ENCODE assay signal across 29 mouse cellular contexts in genomic region chr5:24366426-24366825, GRCm38 (mm10). TPM values are rescaled to one million over a fixed set of nuclear protein-coding genes. Genes with fewer than 3 reads are reported as not detected.
DNase-seq lines count a peak whose midpoint lies in the region; ATAC-seq and TF ChIP-seq lines count a peak whose summit lies in the region.
"Had no signal": no experiment of that assay in that cellular context is flagged by ENCODE, and none has a peak within 500 bp of the region (broad histone marks: within the 10 kb centered on the region; RNA-seq: fewer than 3 reads in every experiment).

No protein-coding gene starts in this region.

- no peak for TF ChIP-seq CTCF in heart, adult 2 months (IDR thresholded peaks at IDR 0.05)
- TF ChIP-seq CTCF in lung, embryonic 14.5 days (IDR thresholded peaks at IDR 0.05; ENCODE audit: low read depth): no peak

- 62% methylated on average over 9 of the region's 9 CpGs for whole genome bisulfite sequencing in heart, adult 2 months
- 76% methylated on average over 9 of the region's 9 CpGs for WGBS in heart, embryonic 14.5 days
- 81% methylated on average over 9 of the region's 9 CpGs for WGBS in lung, embryonic 14.5 days
- 80% methylated on average over 9 of the region's 9 CpGs for WGBS in heart, embryonic 16.5 days

- H3K36me3 ChIP-seq in heart, adult 2 months (ENCODE audit: control insufficient read depth, insufficient read depth, low read length): no peaks in the 10 kb centered on the region
- H3K36me3 ChIP-seq in heart, embryonic 14.5 days (ENCODE audit: control insufficient read depth, insufficient read depth, low read length): 0 out of 2 replicates have a peak, but pooled peaks cover 19% of the 10 kb centered on the region
- no peaks in the 10 kb centered on the region for H3K36me3 ChIP-seq in lung, embryonic 14.5 days (ENCODE audit: insufficient read depth)
- H3K36me3 ChIP-seq in heart, embryonic 16.5 days (ENCODE audit: control insufficient read depth, insufficient read depth): no peaks in the 10 kb centered on the region
- H3K36me3 ChIP-seq: hindbrain, embryonic 10.5 days; limb, embryonic 12.5 days; liver, embryonic 15.5 days; midbrain, embryonic 10.5 days; midbrain, embryonic 15.5 days; neural tube, embryonic 15.5 days had no signal

- H3K4me1 ChIP-seq in heart, adult 2 months (ENCODE audit: control insufficient read depth, insufficient read depth, low read length): peaks cover 7% of the 10 kb centered on the region
- H3K4me1 ChIP-seq in heart, embryonic 14.5 days (ENCODE audit: control insufficient read depth in 2 of 2, insufficient read depth in 2 of 2, low read length in 2 of 2): peaks cover 12 to 17% of the 10 kb centered on the region in 2 experiments; a peak in 3 of 4 replicates
- H3K4me1 ChIP-seq in lung, embryonic 14.5 days (ENCODE audit: insufficient read depth): no peaks in the 10 kb centered on the region
- peaks cover 5% of the 10 kb centered on the region for H3K4me1 ChIP-seq in heart, embryonic 16.5 days (ENCODE audit: control insufficient read depth, insufficient read depth, low read length)
- H3K4me1 ChIP-seq: forebrain, embryonic 13.5 days; liver, embryonic 15.5 days; midbrain, embryonic 15.5 days; neural tube, embryonic 15.5 days had no signal

- peak overlapping the region; percentile 55 for H3K4me2 ChIP-seq in heart, embryonic 14.5 days (ENCODE audit: low read length)
- H3K4me2 ChIP-seq in lung, embryonic 14.5 days: peak overlapping the region; percentile 46; the same call in 1 of the 2 replicates
- H3K4me2 ChIP-seq in heart, embryonic 16.5 days (ENCODE audit: low read depth, low read length): peak overlapping the region; percentile 60
- H3K4me2 ChIP-seq: forebrain, embryonic 13.5 days; limb, embryonic 12.5 days; liver, embryonic 15.5 days; midbrain, embryonic 15.5 days; neural tube, embryonic 15.5 days had no signal

- TF ChIP-seq EP300 in heart, adult 2 months (IDR thresholded peaks at IDR 0.05; ENCODE audit: insufficient read depth, low read depth, low read length): no peak

- H3K9ac ChIP-seq in heart, adult 2 months (ENCODE audit: low read depth, low read length): no peak overlapping the region
- H3K9ac ChIP-seq in heart, embryonic 14.5 days (ENCODE audit: low read length): 0 out of 2 replicates have a peak overlapping the region, but pooled peaks have one; percentile 23
- H3K9ac ChIP-seq in lung, embryonic 14.5 days: no peak overlapping the region
- no peak overlapping the region for H3K9ac ChIP-seq in heart, embryonic 16.5 days (ENCODE audit: low read length)
- H3K9ac ChIP-seq: forebrain, embryonic 13.5 days; limb, embryonic 12.5 days; liver, embryonic 15.5 days; midbrain, embryonic 15.5 days; neural tube, embryonic 15.5 days had no signal

- H3K4me3 ChIP-seq in heart, adult 2 months: peak overlapping the region; percentile 77
- peak overlapping the region; percentile 20 to 43 for H3K4me3 ChIP-seq in heart, embryonic 14.5 days (ENCODE audit: control insufficient read depth in 1 of 2, insufficient read depth in 1 of 2, low read depth in 1 of 2, low read length in 2 of 2)
- H3K4me3 ChIP-seq in lung, embryonic 14.5 days (ENCODE audit: low read depth, low read length): no peak overlapping the region
- H3K4me3 ChIP-seq in heart, embryonic 16.5 days (ENCODE audit: low read length): peak overlapping the region; percentile 52
- H3K4me3 ChIP-seq: forebrain, embryonic 13.5 days; hindbrain, embryonic 10.5 days; limb, embryonic 12.5 days; liver, embryonic 15.5 days; midbrain, embryonic 10.5 days; midbrain, embryonic 15.5 days; neural tube, embryonic 15.5 days had no signal

- H3K27ac ChIP-seq in heart, adult 2 months: no peak overlapping the region; the same call in 1 of the 2 replicates
- H3K27ac ChIP-seq in heart, embryonic 14.5 days (replicated peaks in 1 of 2; ENCODE audit: control insufficient read depth in 1 of 2, insufficient read depth in 1 of 2, low read depth in 2 of 2, low read length in 2 of 2): no peak overlapping the region
- no peak overlapping the region for H3K27ac ChIP-seq in lung, embryonic 14.5 days (ENCODE audit: low read depth)
- H3K27ac ChIP-seq in heart, embryonic 16.5 days (ENCODE audit: low read length): no peak overlapping the region
- H3K27ac ChIP-seq: forebrain, embryonic 13.5 days; hindbrain, embryonic 10.5 days; limb, embryonic 12.5 days; liver, embryonic 15.5 days; midbrain, embryonic 15.5 days; neural tube, embryonic 15.5 days had no signal

- no peaks in the 10 kb centered on the region for H3K27me3 ChIP-seq in heart, adult 2 months (ENCODE audit: control insufficient read depth, insufficient read depth, low read length)
- H3K27me3 ChIP-seq in heart, embryonic 14.5 days (ENCODE audit: control insufficient read depth, insufficient read depth, low read length): no peaks in the 10 kb centered on the region
- H3K27me3 ChIP-seq in lung, embryonic 14.5 days (ENCODE audit: insufficient read depth, low read length): no peaks in the 10 kb centered on the region
- H3K27me3 ChIP-seq in heart, embryonic 16.5 days (ENCODE audit: control insufficient read depth, insufficient read depth, low read length): no peaks in the 10 kb centered on the region
- H3K27me3 ChIP-seq: forebrain, embryonic 13.5 days; midbrain, embryonic 15.5 days; neural tube, embryonic 15.5 days had no signal

- ATAC-seq in heart, embryonic 14.5 days (ENCODE audit: insufficient number of reproducible peaks, insufficient read depth, low FRiP score, low read depth): no peak
- no peak for ATAC-seq in lung, embryonic 14.5 days (ENCODE audit: insufficient read depth)
- no peak for ATAC-seq in heart, embryonic 16.5 days (replicated peaks; ENCODE audit: extremely low read depth, insufficient read depth, low FRiP score)
- ATAC-seq: forebrain, embryonic 13.5 days; intestine, postnatal 0 days; midbrain, embryonic 15.5 days; Patski had no signal

- no peaks in the 10 kb centered on the region for H3K79me2 ChIP-seq in heart, adult 2 months (replicated peaks; ENCODE audit: control insufficient read depth, insufficient read depth, low read length)

- no peak for TF ChIP-seq POLR2A in heart, adult 2 months (IDR thresholded peaks at IDR 0.05; ENCODE audit: insufficient read depth, low read depth, low read length)

- intact Hi-C loops in heart, adult 2 months (cut with DNase I): no loop called here

- DNase-seq in heart, adult 2 months: no peak
- no peak for DNase-seq in heart, adult 18-20 months
- DNase-seq in heart, postnatal 4 days: no peak
- DNase-seq in lung, embryonic 14.5 days: no peak
- DNase-seq in lung, adult 18-20 months: no peak
- DNase-seq in left cerebral cortex, adult 9 months (ENCODE audit: low spot score in 2 of 2): no peak
- DNase-seq: cerebellum, adult 11 months; cerebellum, adult 9-10 months; cerebellum, postnatal 36 days; gastrocnemius, postnatal 36 days; kidney, adult 9 months; kidney, postnatal 25 days; retina, postnatal 1 day; right cerebral cortex, postnatal 14 days; thymus, postnatal 14 days had no signal

- H3K9me3 ChIP-seq in heart, embryonic 14.5 days (ENCODE audit: control insufficient read depth, low read length): no peaks in the 10 kb centered on the region
- no peaks in the 10 kb centered on the region for H3K9me3 ChIP-seq in lung, embryonic 14.5 days (ENCODE audit: low read depth, low read length)
- no peaks in the 10 kb centered on the region for H3K9me3 ChIP-seq in heart, embryonic 16.5 days (replicated peaks; ENCODE audit: control insufficient read depth, low read length)
- H3K9me3 ChIP-seq: forebrain, embryonic 13.5 days; hindbrain, embryonic 10.5 days; limb, embryonic 12.5 days; liver, embryonic 15.5 days; midbrain, embryonic 10.5 days; midbrain, embryonic 15.5 days; neural tube, embryonic 15.5 days had no signal

RNA-seq across cellular contexts. Expression of gene Nos3, which starts 1.8 kb away (rescaled TPM):
- 10 to 100 TPM; 23.5 to 24.4 TPM for total RNA-seq in heart, adult 2 months (2021)
- 26.3 and 30.7 TPM in 2 replicates for polyA plus RNA-seq in heart, adult 2 months (2012; rRNA removed)
- total RNA-seq in heart, adult 18-20 months (2021): 10 to 100 TPM; 21.8 to 22.6 TPM
- 27.7 and 28.2 TPM in 2 replicates for polyA plus RNA-seq in heart, embryonic 14.5 days (2014; fragmentation: Nextera tagmentation; extraction: Ambion mirVana)
- total RNA-seq in heart, postnatal 4 days (2021): 10 to 100 TPM; 39.5 to 40.6 TPM
- polyA plus RNA-seq in lung, embryonic 14.5 days (2014; fragmentation: Nextera tagmentation; extraction: Ambion mirVana): 13.8 and 15.7 TPM in 2 replicates
- 27.3 and 31.9 TPM in 2 replicates for polyA plus RNA-seq in heart, embryonic 16.5 days (2015; fragmentation: Nextera tagmentation; extraction: Ambion mirVana)
- total RNA-seq: megakaryocyte progenitor cell, adult 5-6 weeks had no signal

RNA-seq across cellular contexts. Expression of gene Kcnh2, which starts 15.0 kb away (rescaled TPM):
- 10 to 100 TPM; 59.3 to 68.5 TPM for total RNA-seq in heart, adult 2 months (2021)
- polyA plus RNA-seq in heart, adult 2 months (2012; rRNA removed): 119 and 121 TPM in 2 replicates
- total RNA-seq in heart, adult 18-20 months (2021): 10 to 100 TPM; 52.6 to 61.1 TPM
- polyA plus RNA-seq in heart, embryonic 14.5 days (2014; fragmentation: Nextera tagmentation; extraction: Ambion mirVana): 23.5 and 32.9 TPM in 2 replicates
- total RNA-seq in heart, postnatal 4 days (2021): 100 to 1,000 TPM; 108 to 118 TPM
- 3.9 and 5.5 TPM in 2 replicates for polyA plus RNA-seq in lung, embryonic 14.5 days (2014; fragmentation: Nextera tagmentation; extraction: Ambion mirVana)
- polyA plus RNA-seq in heart, embryonic 16.5 days (2015; fragmentation: Nextera tagmentation; extraction: Ambion mirVana): 18.0 and 25.2 TPM in 2 replicates
- total RNA-seq: liver, adult 2 months had no signal
- polyA plus RNA-seq: liver, adult 2 months had no signal

RNA-seq across cellular contexts. Expression of gene Atg9b, which starts 25.5 kb away (rescaled TPM):
- total RNA-seq in heart, adult 2 months (2021): 1 to 10 TPM in 1 of 2 experiments, under 1 TPM in 1; 0.89 to 1.1 TPM
- polyA plus RNA-seq in heart, adult 2 months (2012; rRNA removed): 2.2 and 2.3 TPM in 2 replicates
- total RNA-seq in heart, adult 18-20 months (2021): 1 to 10 TPM in 1 of 2 experiments, under 1 TPM in 1; 0.75 to 1.4 TPM
- 1.0 and 1.5 TPM in 2 replicates for polyA plus RNA-seq in heart, embryonic 14.5 days (2014; fragmentation: Nextera tagmentation; extraction: Ambion mirVana)
- under 1 TPM; 0.45 to 0.83 TPM for total RNA-seq in heart, postnatal 4 days (2021)
- 0.53 and 0.71 TPM in 2 replicates for polyA plus RNA-seq in lung, embryonic 14.5 days (2014; fragmentation: Nextera tagmentation; extraction: Ambion mirVana)
- polyA plus RNA-seq in heart, embryonic 16.5 days (2015; fragmentation: Nextera tagmentation; extraction: Ambion mirVana): 2.3 and 2.6 TPM in 2 replicates
- total RNA-seq: gastrocnemius, postnatal 36 days had no signal

RNA-seq across cellular contexts. Expression of gene Abcb8, which starts 27.0 kb away (rescaled TPM):
- total RNA-seq in heart, adult 2 months (2021): 10 to 100 TPM; 81.2 to 89.8 TPM
- polyA plus RNA-seq in heart, adult 2 months (2012; rRNA removed): 148 and 151 TPM in 2 replicates
- 10 to 100 TPM; 87.2 to 90.7 TPM for total RNA-seq in heart, adult 18-20 months (2021)
- polyA plus RNA-seq in heart, embryonic 14.5 days (2014; fragmentation: Nextera tagmentation; extraction: Ambion mirVana): 52.7 and 56.1 TPM in 2 replicates
- total RNA-seq in heart, postnatal 4 days (2021): 10 to 100 TPM; 86.3 to 87.0 TPM
- 39.4 and 43.5 TPM in 2 replicates for polyA plus RNA-seq in lung, embryonic 14.5 days (2014; fragmentation: Nextera tagmentation; extraction: Ambion mirVana)
- 71.1 and 77.3 TPM in 2 replicates for polyA plus RNA-seq in heart, embryonic 16.5 days (2015; fragmentation: Nextera tagmentation; extraction: Ambion mirVana)

RNA-seq across cellular contexts. Expression of gene Asic3, which starts 46.8 kb away (rescaled TPM):
- under 1 TPM in 1 of 2 experiments, not detected in 1; 0.14 TPM for total RNA-seq in heart, adult 2 months (2021)
- 0.32 and 0.59 TPM in 2 replicates for polyA plus RNA-seq in heart, adult 2 months (2012; rRNA removed)
- not detected for total RNA-seq in heart, adult 18-20 months (2021)
- polyA plus RNA-seq in heart, embryonic 14.5 days (2014; fragmentation: Nextera tagmentation; extraction: Ambion mirVana): 0.12 TPM in 1 of 2 replicates, not detected in the other
- under 1 TPM in 1 of 2 experiments, not detected in 1; 0.19 TPM for total RNA-seq in heart, postnatal 4 days (2021)
- not detected in 2 replicates for polyA plus RNA-seq in lung, embryonic 14.5 days (2014; fragmentation: Nextera tagmentation; extraction: Ambion mirVana)
- 0.14 TPM in 1 of 2 replicates, not detected in the other for polyA plus RNA-seq in heart, embryonic 16.5 days (2015; fragmentation: Nextera tagmentation; extraction: Ambion mirVana)
- total RNA-seq: layer of hippocampus, postnatal 10 days; liver, adult 2 months had no signal
- polyA plus RNA-seq: forebrain, embryonic 13.5 days; liver, embryonic 15.5 days had no signal
